Mouse (Mus musculus): Measurements from ENCODE around the gene Camk1. TPM values are rescaled to one million over a fixed set of nuclear protein-coding genes. Genes with fewer than 3 reads are reported as not detected.

Camk1 gene
- total RNA-seq, 2 experiments from 2014 or later, result 115 to 121 TPM

GRCm38 (mm10) chr6:113377496-113378385, 34.0 kb upstream of the Camk1 start, which contains the start of the genes Tada3 and Arpc4:
TSS of gene Tada3 (minus strand) at chr6:113377883.
TSS of gene Arpc4 (plus strand) at chr6:113378115.
- Histone ChIP-seq H3K4me3 (peak within 1 kb of the TSS; percentile 93), H3K27ac (peak within 1 kb of the TSS; percentile 100)
- intact Hi-C loops (cut with DNase I), result loop anchor here (2.0 to 5.0 kb wide), 3 partner anchors 33 to 330 kb away; partner anchors contain the start of genes Mtmr14 and Thumpd3
- peak; percentile 88 to 89 for DNase-seq (ENCODE audit: extremely low spot score in 1 of 2, low spot score in 2 of 2)
- TF ChIP-seq CTCF (IDR thresholded peaks at IDR 0.05), result no peak; the same call in 1 of the 2 replicates

DNA sequence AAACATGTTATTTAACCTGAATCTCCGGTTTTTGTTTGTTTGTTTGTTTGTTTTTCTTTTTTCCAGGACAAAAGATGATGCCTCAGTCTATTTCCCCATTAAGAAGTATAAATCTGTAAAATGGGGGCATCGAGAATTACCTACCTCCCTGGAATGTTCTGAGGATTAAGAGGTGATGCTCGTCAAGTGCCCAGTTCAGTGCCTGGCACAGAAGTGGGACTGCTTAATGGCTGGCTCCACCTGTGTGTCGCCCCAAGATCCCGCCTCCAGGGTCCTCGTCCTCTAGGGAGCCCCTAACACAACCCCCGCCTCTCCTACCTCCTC, 33.4 kb upstream of the Camk1 start:
- intact Hi-C loops (cut with DNase I), result loop anchor here (2.0 to 5.0 kb wide), 3 partner anchors 32 to 330 kb away; partner anchors contain the start of genes Mtmr14 and Thumpd3

GRCm38 (mm10) chr6:113373491-113373890, 29.7 kb upstream of the Camk1 start:
- Histone ChIP-seq H3K27ac (no peak overlapping the region), H3K4me3 (no peak overlapping the region)
- intact Hi-C loops (cut with DNase I), result no loop called here
- no peak for TF ChIP-seq CTCF (IDR thresholded peaks at IDR 0.05)
- no peak for DNase-seq (ENCODE audit: extremely low spot score in 1 of 2, low spot score in 2 of 2)

More for the DNA sequence above, 33.4 kb upstream of the Camk1 start:
- no peak for DNase-seq (ENCODE audit: extremely low spot score in 1 of 2, low spot score in 2 of 2)
- H3K27ac ChIP-seq, result peak overlapping the region; percentile 100
- TF ChIP-seq CTCF (IDR thresholded peaks at IDR 0.05), result no peak
- peak overlapping the region; percentile 93 for H3K4me3 ChIP-seq

DNA sequence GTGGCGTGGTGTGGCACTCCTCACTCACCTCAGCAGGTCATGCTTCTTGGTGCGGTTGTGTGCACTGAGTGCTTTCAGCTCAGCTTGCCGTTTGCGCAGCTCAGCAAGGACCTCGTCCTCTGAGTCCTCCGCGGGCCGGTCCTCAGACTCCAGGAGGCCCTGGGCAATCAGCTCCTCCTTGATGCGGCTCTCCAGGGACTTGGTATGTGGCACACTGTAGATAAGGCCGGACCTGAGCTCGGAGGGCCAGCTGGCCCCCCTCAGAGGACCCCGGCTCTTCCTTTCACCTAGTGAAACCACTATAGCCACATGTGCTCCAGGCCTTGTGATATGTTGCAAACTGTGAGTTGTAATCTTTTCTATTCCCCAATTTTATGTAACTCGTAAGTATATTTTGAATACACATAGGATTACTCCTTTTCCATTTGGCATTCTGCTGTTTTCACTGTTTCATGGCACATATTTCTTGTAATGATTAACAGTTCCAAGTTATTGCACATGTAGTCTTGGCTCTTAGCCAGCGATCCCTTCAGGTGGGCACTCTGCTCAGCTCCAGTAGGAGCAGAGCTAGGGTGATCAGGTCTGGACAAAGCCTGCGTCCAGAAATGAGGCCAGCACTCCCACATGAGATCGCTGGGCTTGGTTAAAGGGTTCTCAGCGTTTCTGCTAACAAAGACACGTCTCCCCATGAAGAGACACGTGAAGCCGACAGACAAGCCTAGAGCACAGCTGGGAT, 26.6 kb upstream of the Camk1 start:
- no peak for DNase-seq (ENCODE audit: extremely low spot score in 1 of 2, low spot score in 2 of 2)
- no peak overlapping the region for H3K27ac ChIP-seq
- intact Hi-C loops (cut with DNase I), result no loop called here
- no peak for TF ChIP-seq CTCF (IDR thresholded peaks at IDR 0.05)
- no peak overlapping the region for H3K4me3 ChIP-seq

DNA sequence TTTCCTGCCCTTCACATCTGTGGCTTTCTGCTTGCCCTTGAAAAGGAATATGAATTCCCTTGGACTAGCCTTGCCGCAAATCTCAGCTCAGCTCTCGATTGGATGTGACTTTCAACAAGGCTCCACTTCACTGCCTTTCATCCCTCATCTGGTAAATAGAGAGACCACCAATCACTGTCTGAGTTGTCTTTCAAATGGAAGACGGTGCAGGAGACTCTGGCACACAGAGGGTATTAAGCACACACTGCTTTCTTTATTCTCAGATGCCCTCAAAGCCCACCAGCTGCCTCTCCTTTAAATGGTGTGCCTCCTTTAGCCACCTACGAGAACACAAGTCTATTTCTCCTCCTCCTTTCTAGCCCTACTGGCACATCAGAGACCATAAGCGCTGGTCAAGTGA, 24.8 kb upstream of the Camk1 start:
- Histone ChIP-seq H3K27ac (no peak overlapping the region), H3K4me3 (no peak overlapping the region)
- TF ChIP-seq CTCF (IDR thresholded peaks at IDR 0.05), result no peak
- intact Hi-C loops (cut with DNase I), result no loop called here
- DNase-seq (ENCODE audit: extremely low spot score in 1 of 2, low spot score in 2 of 2), result no peak

GRCm38 (mm10) chr6:113368124-113368523, 24.3 kb upstream of the Camk1 start:
- Histone ChIP-seq H3K27ac (no peak overlapping the region), H3K4me3 (no peak overlapping the region)
- intact Hi-C loops (cut with DNase I), result no loop called here
- no peak for DNase-seq (ENCODE audit: extremely low spot score in 1 of 2, low spot score in 2 of 2)
- no peak for TF ChIP-seq CTCF (IDR thresholded peaks at IDR 0.05)

- intact Hi-C loops (cut with DNase I), result no loop called here
- Histone ChIP-seq H3K4me3 (no peak overlapping the region), H3K27ac (no peak overlapping the region)
- DNase-seq (ENCODE audit: extremely low spot score in 1 of 2, low spot score in 2 of 2), result no peak
- no peak for TF ChIP-seq CTCF (IDR thresholded peaks at IDR 0.05)
Measured at GRCm38 (mm10) chr6:113367574-113367973, 23.8 kb upstream of the Camk1 start.

DNA sequence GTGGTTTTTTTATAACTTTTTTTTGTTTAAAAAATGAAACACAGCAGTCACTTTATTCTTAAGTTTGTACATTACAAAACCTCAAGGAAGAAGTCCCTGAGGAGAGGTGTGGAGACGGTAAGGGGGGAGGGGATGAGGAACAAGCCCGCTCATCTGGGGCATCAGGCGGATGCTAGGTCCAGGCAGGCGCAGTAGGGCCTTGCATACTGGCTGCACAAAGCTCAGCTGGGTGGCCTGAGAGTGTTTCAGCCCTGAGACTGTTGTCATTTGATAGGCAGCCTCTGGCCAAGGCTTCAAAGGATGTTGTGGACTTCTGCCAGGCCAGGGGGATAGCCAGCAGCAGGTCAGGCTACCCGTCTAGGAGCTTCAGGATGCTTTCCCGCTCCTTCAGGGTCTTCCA, 22.9 kb upstream of the Camk1 start:
- Histone ChIP-seq H3K27ac (no peak overlapping the region), H3K4me3 (no peak overlapping the region)
- DNase-seq (ENCODE audit: extremely low spot score in 1 of 2, low spot score in 2 of 2), result no peak
- intact Hi-C loops (cut with DNase I), result no loop called here
- no peak for TF ChIP-seq CTCF (IDR thresholded peaks at IDR 0.05)

- Histone ChIP-seq H3K27ac (no peak overlapping the region), H3K4me3 (no peak overlapping the region)
- no peak for DNase-seq (ENCODE audit: extremely low spot score in 1 of 2, low spot score in 2 of 2)
- TF ChIP-seq CTCF (IDR thresholded peaks at IDR 0.05), result no peak
- intact Hi-C loops (cut with DNase I), result no loop called here
Measured at GRCm38 (mm10) chr6:113364518-113365135, 20.8 kb upstream of the Camk1 start.

GRCm38 (mm10) chr6:113362241-113362640, 18.5 kb upstream of the Camk1 start:
- Histone ChIP-seq H3K27ac (no peak overlapping the region), H3K4me3 (no peak overlapping the region)
- DNase-seq (ENCODE audit: extremely low spot score in 1 of 2, low spot score in 2 of 2), result no peak
- no peak for TF ChIP-seq CTCF (IDR thresholded peaks at IDR 0.05)
- intact Hi-C loops (cut with DNase I), result no loop called here

GRCm38 (mm10) chr6:113361476-113361875, 17.7 kb upstream of the Camk1 start:
- TF ChIP-seq CTCF (IDR thresholded peaks at IDR 0.05), result no peak; the same call in 1 of the 2 replicates
- intact Hi-C loops (cut with DNase I), result no loop called here
- no peak overlapping the region for H3K4me3 ChIP-seq
- no peak overlapping the region for H3K27ac ChIP-seq
- no peak for DNase-seq (ENCODE audit: extremely low spot score in 1 of 2, low spot score in 2 of 2)

GRCm38 (mm10) chr6:113353696-113354095, 9.9 kb upstream of the Camk1 start:
- no peak for DNase-seq (ENCODE audit: extremely low spot score in 1 of 2, low spot score in 2 of 2)
- Histone ChIP-seq H3K27ac (no peak overlapping the region), H3K4me3 (no peak overlapping the region)
- TF ChIP-seq CTCF (IDR thresholded peaks at IDR 0.05), result no peak
- intact Hi-C loops (cut with DNase I), result no loop called here

Measured in left cerebral cortex, adult 2 months (tissue).